Mouse (Mus musculus) lung, postnatal 25 days (tissue): Measurements from ENCODE around the gene Bricd5.
A peak's percentile ranks its signal among the peaks of the same experiment; 100 is the strongest.

Source experiments
- DNase-seq: peaks from one replicate; pipeline ENCODE4 v3.0.0; 2022; ENCODE audit warnings: low spot score

Bricd5 gene

GRCm38 (mm10) chr17:24485090-24485860, 11.6 kb downstream of the Bricd5 start:
- no peak for DNase-seq

- DNase-seq, result no peak
Measured at GRCm38 (mm10) chr17:24488186-24488661, 14.5 kb downstream of the Bricd5 start, which contains the start of gene Caskin1. Caskin1 (plus strand) TSS chr17:24488601.

GRCm38 (mm10) chr17:24488662-24489264, 15.1 kb downstream of the Bricd5 start:
- no peak for DNase-seq

GRCm38 (mm10) chr17:24489265-24490030, 15.8 kb downstream of the Bricd5 start:
- no peak for DNase-seq

DNA sequence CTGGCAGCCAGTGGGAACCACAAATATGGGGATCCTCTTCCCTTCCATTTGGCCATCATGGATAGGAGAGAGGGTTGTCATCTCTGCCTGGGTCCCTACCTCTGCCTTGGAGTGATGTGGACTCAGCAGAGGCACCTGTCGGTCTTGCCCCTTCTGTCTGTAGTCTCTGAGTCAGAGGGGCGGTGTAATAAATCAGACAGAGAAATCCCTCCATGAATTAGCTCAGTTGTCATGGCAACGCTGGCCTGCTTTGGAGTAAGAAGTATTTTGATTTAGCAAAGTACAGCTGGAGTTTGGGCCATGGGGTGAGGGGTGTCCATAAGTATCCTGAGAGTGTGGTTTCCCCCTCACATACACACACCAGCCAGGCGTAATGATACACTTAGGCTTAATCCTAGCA, 16.7 kb downstream of the Bricd5 start:
- no peak for DNase-seq

DNA sequence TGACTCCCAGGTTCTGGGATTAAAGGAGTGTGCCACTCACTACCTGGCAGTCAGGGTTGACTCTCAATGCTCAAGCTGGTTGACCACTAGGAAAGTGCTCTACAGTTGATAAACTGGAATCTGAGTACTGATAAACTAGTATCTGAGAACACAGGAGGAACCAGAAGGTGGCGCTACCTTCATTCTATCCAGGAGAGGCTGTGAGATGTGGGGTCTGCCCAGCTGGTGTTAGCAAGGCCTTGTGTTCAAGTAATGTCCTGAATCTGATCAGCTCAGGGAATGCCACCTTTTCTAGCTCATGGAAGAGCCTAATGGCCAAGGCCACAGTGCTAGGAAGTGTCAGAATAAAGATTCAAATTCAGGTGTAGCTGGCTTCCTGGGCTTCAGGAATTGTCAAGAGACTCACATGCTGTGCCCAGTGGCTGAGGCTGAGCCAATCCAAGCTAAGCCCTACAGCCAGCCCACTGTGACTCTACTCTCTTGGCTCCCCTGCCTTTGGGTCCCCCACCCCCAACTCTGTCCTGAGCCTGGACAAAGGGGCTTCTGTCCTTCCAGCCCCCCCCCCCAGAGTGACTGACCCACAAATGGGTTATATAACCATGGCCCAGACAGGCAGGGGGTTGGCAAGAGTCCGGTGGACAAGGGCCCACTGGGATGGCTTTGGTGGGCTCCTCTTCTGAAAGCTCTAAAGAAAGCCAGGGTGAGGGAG, 21.1 kb downstream of the Bricd5 start:
- DNase-seq, result peak; percentile 55

DNA sequence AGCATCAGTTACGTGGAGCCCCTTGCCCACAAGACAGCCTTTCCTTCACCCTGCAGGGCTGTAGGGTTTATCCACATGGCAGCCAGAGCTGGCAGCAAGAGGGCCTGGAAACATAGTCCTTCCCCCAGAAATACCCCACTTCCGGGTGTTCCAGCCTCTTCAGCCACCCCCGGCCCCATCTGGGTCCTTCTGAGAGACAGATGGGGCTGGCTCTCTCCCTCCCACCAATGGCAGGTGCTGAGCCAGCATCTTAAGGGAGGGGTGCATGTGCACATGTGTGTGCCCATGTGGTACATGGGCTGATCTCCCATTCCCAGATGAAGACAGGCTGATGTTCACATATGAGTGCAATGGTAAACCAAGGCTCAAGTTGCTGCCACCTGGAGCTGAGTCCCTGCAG, 21.8 kb downstream of the Bricd5 start:
- no peak for DNase-seq

- no peak for DNase-seq
Measured at GRCm38 (mm10) chr17:24496026-24496425, 22.3 kb downstream of the Bricd5 start.

- DNase-seq, result no peak
Measured at GRCm38 (mm10) chr17:24502208-24502607, 28.5 kb downstream of the Bricd5 start.

DNA sequence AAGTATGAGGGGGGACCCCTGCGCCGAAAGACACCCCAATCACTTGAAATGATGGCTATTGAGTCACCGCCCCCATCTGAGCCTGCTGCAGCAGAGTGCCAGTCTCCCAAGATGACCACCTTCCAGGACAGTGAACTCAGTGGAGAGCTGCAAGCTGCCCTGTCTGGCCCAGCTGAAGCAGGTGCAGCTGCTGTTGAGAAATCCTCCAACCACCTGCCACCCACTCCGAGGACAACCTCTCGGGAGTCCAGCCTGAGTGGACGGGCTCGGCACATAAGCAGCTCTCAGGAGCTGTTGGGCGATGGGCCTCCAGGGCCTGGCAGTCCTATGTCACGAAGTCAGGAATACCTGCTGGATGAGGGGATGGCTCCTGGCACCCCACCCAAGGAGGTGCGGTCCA, 30.4 kb downstream of the Bricd5 start:
- DNase-seq, result no peak

DNA sequence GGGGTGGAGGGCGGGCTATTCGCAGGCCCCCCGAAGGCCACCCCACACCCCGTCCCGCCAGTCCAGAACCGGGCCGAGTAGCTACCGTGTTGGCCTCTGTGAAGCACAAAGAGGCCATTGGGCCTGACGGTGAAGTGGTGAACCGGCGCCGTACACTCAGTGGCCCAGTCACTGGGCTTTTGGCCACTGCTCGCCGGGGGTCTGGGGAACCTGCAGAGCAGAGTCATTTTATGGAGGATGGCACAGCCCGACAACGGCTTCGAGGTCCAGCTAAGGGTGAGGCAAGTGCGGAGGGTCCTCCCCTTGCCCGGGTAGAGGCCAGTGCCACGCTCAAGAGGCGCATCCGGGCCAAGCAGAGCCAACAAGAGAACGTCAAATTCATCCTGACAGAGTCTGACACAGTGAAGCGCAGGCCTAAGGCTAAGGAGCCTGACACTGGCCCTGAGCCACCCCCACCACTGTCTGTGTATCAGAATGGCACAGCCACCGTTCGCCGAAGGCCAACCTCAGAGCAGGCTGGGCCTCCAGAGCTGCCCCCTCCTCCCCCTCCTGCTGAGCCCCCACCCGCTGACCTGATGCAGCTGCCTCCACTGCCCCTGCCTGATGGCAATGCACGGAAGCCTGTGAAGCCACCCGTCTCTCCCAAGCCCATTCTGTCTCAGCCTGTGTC, 31.7 kb downstream of the Bricd5 start:
- DNase-seq, result no peak

DNA sequence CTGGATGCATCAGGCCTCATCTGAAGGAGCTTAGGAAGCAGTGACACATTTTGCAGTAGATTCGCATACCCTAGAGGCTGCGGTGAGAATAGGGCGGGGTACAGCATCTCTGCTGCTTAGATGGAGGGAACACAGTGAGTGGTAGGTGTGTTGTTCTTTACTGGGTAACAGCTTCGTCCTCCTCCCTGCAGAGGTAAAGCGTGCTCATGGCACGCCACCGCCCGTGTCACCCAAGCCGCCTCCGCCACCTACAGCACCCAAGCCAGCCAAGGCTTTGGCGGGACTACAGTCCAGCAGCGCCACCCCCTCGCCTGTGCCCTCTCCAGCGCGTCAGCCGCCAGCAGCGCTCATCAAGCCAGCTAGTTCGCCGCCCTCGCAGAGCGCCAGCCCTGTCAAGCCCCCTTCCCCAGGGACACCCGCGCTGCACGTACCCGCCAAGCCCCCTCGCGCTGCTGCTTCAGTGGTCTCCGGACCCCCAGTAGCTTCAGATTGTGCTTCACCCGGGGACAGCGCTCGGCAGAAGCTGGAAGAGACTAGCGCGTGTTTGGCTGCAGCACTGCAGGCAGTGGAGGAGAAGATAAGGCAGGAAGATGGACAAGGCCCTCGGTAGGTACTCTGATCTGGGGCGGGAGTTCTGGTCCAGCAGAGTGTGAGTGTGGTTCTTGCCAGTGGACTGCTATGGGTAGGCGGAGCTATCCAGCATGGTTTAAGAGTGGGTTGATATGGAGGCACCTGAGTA, 32.8 kb downstream of the Bricd5 start:
- DNase-seq, result no peak

DNA sequence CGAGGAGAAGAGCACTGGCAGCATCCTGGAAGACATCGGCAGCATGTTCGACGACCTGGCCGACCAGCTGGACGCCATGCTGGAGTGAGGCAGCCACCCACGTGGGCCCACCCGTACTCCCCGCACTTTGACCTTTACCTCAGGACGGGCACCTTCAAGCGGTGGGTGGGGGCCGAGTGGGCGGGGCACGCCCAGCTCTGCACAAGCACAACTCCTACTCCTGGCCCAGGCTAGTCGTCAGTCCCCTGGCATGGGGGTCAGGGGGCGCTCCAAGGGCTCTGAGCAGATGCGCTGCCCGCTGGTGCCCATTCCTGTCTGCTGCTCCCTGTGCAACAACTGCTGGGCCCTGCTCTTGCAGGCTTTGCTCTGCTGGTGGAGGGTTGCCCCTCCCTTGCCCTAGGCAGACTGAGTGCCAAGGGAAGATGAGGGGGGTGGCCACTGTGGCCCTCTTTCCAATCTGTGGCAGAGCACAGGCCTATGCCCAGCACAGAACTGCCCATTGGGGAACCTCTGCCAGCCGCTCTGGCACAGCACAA, 33.5 kb downstream of the Bricd5 start:
- no peak for DNase-seq

DNA sequence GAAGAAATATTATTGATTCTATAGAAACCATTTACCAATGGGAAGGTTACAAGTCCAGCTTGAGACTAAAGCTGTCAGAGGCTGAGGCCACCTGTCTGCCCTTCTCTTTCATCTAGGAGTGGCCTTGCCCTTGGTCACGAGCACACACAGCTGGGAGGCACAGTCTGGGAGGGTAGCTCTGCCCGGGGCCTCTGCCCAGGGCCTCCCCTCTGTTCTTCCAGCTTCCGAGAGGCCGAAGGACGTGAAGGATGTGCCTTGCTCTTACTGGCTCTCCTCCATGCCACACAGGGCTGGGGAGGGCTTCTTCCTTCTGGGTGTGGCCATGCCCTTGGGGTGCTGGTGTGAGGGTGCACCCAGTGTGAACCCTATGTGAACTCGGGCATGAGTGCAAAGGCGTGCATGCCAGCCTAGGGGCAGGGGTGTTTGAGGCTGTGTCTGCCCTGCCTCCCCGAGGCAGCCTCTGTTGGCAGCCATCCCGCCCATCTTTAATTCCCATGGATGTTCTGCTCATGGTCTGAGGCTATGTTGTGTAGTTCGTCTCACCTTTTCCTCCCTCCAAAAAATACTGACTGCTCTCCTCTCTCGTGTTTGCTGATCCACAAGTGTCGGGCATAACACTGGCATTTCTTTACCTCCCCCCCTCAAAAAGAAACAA, 34.2 kb downstream of the Bricd5 start:
- no peak for DNase-seq

- DNase-seq, result peak; percentile 56
Measured at GRCm38 (mm10) chr17:24513609-24514008, 39.9 kb downstream of the Bricd5 start.

- peak; percentile 65 for DNase-seq
Measured at GRCm38 (mm10) chr17:24514270-24515257, 40.9 kb downstream of the Bricd5 start.

- DNase-seq, result no peak
Measured at GRCm38 (mm10) chr17:24520450-24520849, 46.8 kb downstream of the Bricd5 start.

DNA sequence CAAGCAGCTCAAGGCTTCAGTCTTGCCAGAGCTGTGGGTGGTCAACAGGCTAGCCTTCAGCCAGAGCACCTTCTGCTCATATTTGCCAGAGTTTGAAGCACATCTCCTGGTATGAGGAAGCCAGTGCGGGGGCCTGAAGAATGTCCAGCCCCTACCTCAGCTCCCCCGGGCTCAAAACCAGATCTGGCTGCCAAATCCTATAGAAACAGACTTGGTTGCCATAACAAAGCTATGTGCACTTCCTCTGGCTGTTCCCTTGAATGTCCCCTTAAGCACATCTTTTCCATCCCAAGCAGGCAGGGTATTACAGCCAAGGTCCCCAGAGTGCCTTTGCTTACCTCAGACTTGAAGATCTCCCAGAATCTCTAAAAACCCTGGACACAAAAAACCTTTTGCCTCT, 51.0 kb downstream of the Bricd5 start:
- no peak for DNase-seq
